Mouse (Mus musculus) liver, embryonic 16.5 days (tissue): ENCODE results near the gene Gm47996. TPM values are rescaled to one million over a fixed set of nuclear protein-coding genes. Genes with fewer than 3 reads are reported as not detected.

ENCODE experiments used
- ATAC-seq: fragments of 200-750 bp; cut with Nextera tagmentation; 2 replicates; pipeline ENCODE4 v1.8.0; 2017; ENCODE audit warnings: low read depth, mild to moderate bottlenecking, moderate number of reproducible peaks, moderate library complexity
- H3K27ac ChIP-seq: fragments of 300-500 bp; sonication (generic); 2 replicates; pipeline ENCODE4 v1.5.1; 2014; ENCODE audit warnings: mild to moderate bottlenecking, low read length
- H3K27me3 ChIP-seq: fragments of 300-500 bp; sonication (generic); 2 replicates; pipeline ENCODE4 v1.6.1; 2014; ENCODE audit warnings: low read depth, low read length, mixed read lengths; ENCODE audit not compliant: control insufficient read depth, insufficient read depth
- H3K36me3 ChIP-seq: fragments of 300-500 bp; sonication (generic); 2 replicates; pipeline ENCODE4 v1.6.1; 2014; ENCODE audit warnings: mild to moderate bottlenecking; ENCODE audit not compliant: control insufficient read depth, insufficient read depth
- H3K4me1 ChIP-seq: fragments of 300-500 bp; sonication (generic); 2 replicates; pipeline ENCODE4 v1.6.1; 2014; ENCODE audit warnings: low read depth, low read length, mixed read lengths; ENCODE audit not compliant: control insufficient read depth
- H3K4me2 ChIP-seq: fragments of 300-500 bp; sonication (generic); 2 replicates; pipeline ENCODE4 v1.6.1; 2014; ENCODE audit warnings: low read depth, low read length, mixed read lengths
- H3K4me3 ChIP-seq: fragments of 300-500 bp; sonication (generic); 2 replicates; pipeline ENCODE4 v1.5.1; 2014; ENCODE audit warnings: low read depth, mild to moderate bottlenecking, low read length
- H3K9ac ChIP-seq: fragments of 300-500 bp; sonication (generic); 2 replicates; pipeline ENCODE4 v1.6.1; 2014; ENCODE audit warnings: low read depth, low read length
- H3K9me3 ChIP-seq: fragments of 300-500 bp; sonication (generic); replicated peaks from 2 replicates; pipeline ENCODE4 v1.6.1; 2016; ENCODE audit warnings: low read length; ENCODE audit not compliant: control insufficient read depth
- WGBS: fragments of 180-500 bp; shearing (Covaris S2); extraction: QIAGEN DNeasy Blood & Tissue Kit; methylation state at CpG from one replicate; pipeline ENCODE4 v1.1.7; 2014; ENCODE audit not compliant: insufficient replicate concordance; 5-methylcytosine and 5-hydroxymethylcytosine counted together
- polyA plus RNA-seq: library from polyadenylated mRNA; unstranded; fragments of >200 nt; fragmentation: Nextera tagmentation; extraction: Ambion mirVana; gene quantifications from 2 replicates; pipeline ENCODE4 v1.2.1, GENCODE M21; 2015

Gene Gm47996
- polyA plus RNA-seq, 1 experiment from 2014 or later, result 0.12 TPM

DNA sequence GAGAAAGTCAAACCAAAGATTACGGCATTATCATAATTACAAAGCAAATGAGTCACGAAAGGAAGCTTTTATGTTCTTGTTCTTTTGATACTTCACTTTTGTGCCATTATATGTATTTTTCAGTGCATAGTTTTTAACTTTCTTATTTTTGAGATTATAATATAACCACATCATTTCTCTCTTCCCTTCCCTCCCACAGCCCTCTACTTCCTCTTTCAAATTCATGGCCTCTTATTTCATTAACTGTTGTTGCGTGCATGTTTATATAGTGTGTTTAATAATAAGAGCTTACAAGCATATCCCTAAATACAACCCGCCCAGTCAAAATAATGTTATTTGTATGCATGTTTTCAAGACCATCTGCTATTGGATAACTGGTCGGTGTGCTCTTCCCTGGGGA, 9.1 kb downstream of the Gm47996 start:
- Histone ChIP-seq H3K36me3 (no peaks in the 10 kb centered on the region), H3K4me2 (no peak overlapping the region), H3K9ac (no peak overlapping the region), H3K4me1 (peaks cover 5% of the 10 kb centered on the region; the same call in 1 of the 2 replicates), H3K4me3 (no peak overlapping the region), H3K9me3 (no peaks in the 10 kb centered on the region), H3K27me3 (no peaks in the 10 kb centered on the region), H3K27ac (no peak overlapping the region)
- WGBS, result 79% methylated on average over 5 of the region's 5 CpGs
- no peak for ATAC-seq

DNA sequence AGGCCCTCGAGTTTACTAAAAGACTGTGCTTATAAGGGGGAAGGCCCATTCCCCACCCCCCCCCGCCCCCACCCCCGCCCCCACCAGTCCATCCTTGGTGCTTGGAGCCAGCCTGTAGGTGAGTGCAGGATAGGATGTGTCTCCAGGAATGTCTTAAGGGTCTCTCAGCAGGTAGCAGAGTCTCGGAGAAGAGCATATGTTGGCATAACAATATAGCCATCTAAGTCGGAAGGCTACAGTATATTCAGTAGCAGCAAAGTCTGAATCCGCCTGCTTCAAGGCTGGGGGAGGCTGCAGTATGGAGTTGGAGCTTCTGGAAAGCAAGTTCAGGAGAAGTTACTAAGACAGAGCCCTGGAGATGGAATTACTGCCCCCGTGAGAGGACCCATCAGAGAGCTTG, 10.2 kb downstream of the Gm47996 start:
- Histone ChIP-seq H3K9ac (no peak overlapping the region), H3K4me1 (peaks cover 5% of the 10 kb centered on the region; the same call in 1 of the 2 replicates), H3K36me3 (no peaks in the 10 kb centered on the region), H3K4me2 (no peak overlapping the region), H3K27me3 (no peaks in the 10 kb centered on the region), H3K4me3 (no peak overlapping the region), H3K27ac (no peak overlapping the region), H3K9me3 (no peaks in the 10 kb centered on the region)
- ATAC-seq, result no peak
- WGBS, result 62% methylated on average over 7 of the region's 7 CpGs

DNA sequence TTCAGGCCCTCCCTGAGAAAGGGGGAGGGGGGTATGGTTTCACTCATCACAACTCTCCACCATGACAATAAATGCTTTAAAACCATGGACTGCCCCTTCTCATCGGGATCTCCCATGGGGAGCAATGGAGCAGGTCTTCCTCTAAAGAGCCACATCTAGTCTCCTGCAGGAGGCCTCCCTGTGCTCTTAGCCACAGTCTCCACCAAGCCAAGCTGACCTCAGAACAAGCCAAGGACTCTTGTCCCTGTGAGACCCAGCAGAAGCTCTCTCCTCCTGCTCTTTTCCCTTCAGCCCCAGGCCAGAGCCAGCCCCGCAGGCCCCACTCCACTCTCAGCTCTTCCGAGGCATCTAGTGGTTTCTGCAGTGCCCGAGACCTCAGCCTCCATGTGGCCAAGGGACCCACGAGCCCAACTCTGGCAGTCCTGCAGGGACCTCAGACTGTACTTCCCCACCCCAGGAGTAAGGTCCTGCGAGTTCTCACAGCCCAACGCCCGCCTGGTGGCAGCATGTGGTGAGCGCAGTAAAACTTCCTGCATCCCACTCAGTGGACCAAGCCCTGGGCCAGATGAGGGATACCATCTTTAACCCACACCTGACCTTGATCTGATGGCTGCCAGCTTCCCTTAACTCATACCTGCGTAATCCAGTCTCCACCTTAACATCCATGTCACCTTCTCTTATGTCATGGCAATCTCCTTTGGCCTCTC, 12.8 kb downstream of the Gm47996 start:
- Histone ChIP-seq H3K4me3 (no peak overlapping the region), H3K4me1 (no peaks in the 10 kb centered on the region), H3K9me3 (no peaks in the 10 kb centered on the region), H3K9ac (no peak overlapping the region), H3K27ac (no peak overlapping the region), H3K4me2 (no peak overlapping the region), H3K27me3 (no peaks in the 10 kb centered on the region), H3K36me3 (no peaks in the 10 kb centered on the region)
- 64% methylated on average over 10 of the region's 10 CpGs for WGBS
- no peak for ATAC-seq

DNA sequence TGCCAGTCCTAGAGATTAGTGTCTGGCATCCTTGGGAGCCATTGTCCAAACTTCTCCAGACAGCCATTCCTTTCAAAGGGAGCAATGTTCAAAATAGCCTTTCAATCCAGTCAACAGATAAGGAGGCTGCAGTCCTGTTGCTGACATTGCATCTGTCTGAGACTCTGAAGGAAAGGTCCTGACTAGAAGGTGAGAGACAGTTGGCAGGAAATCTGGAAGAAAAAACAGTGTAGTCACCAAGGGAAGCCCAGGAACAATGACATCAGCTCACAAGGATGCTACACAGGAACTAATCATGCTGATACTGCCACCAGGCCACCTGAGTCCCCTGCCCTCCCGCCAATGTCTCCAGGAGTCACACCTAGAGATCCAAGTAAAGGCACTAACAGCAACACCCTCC, 13.4 kb downstream of the Gm47996 start:
- WGBS, result 59% methylated on average over 1 of the region's 1 CpGs

GRCm38 (mm10) chr1:151224536-151224935, 14.6 kb downstream of the Gm47996 start:
- Histone ChIP-seq H3K36me3 (no peaks in the 10 kb centered on the region), H3K27ac (no peak overlapping the region), H3K4me1 (no peaks in the 10 kb centered on the region), H3K4me2 (no peak overlapping the region), H3K27me3 (no peaks in the 10 kb centered on the region), H3K9me3 (no peaks in the 10 kb centered on the region), H3K9ac (no peak overlapping the region), H3K4me3 (no peak overlapping the region)
- WGBS, result 67% methylated on average over 1 of the region's 1 CpGs
- ATAC-seq, result no peak

More for the DNA sequence above, 13.4 kb downstream of the Gm47996 start:
- Histone ChIP-seq H3K27me3 (no peaks in the 10 kb centered on the region), H3K9ac (no peak overlapping the region), H3K4me1 (no peaks in the 10 kb centered on the region), H3K27ac (no peak overlapping the region), H3K4me2 (no peak overlapping the region), H3K4me3 (no peak overlapping the region), H3K36me3 (no peaks in the 10 kb centered on the region), H3K9me3 (no peaks in the 10 kb centered on the region)
- ATAC-seq, result no peak

DNA sequence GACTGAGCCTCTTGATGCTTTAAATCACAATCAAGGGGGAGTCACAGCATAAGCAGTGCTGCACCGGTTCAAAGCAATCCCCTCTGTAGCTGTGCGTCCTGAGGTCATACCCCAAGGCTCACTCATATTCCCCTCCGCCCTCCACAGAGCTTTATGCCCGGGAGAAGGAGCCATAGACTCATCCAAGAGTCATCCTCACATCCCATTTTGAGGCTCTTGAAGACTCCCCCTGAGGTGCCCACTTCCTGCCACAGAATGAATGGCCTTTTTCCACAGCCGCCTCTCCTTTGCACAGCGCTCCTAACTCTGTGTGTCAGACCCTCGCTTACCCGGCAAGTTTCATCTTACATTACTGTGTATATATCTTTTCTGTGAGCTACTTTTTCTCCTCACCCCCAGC, 17.6 kb downstream of the Gm47996 start:
- no peak for ATAC-seq
- H3K4me2 ChIP-seq, result no peak overlapping the region
- no peaks in the 10 kb centered on the region for H3K27me3 ChIP-seq
- H3K36me3 ChIP-seq, result no peaks in the 10 kb centered on the region
- H3K9me3 ChIP-seq, result no peaks in the 10 kb centered on the region
- no peak overlapping the region for H3K27ac ChIP-seq
- H3K9ac ChIP-seq, result no peak overlapping the region
- no peaks in the 10 kb centered on the region for H3K4me1 ChIP-seq
- H3K4me3 ChIP-seq, result no peak overlapping the region
- 64% methylated on average over 8 of the region's 8 CpGs for WGBS

- H3K9me3 ChIP-seq, result no peaks in the 10 kb centered on the region
- no peaks in the 10 kb centered on the region for H3K36me3 ChIP-seq
- H3K4me2 ChIP-seq, result no peak overlapping the region
- no peak overlapping the region for H3K27ac ChIP-seq
- H3K27me3 ChIP-seq, result no peaks in the 10 kb centered on the region
- H3K4me1 ChIP-seq, result no peaks in the 10 kb centered on the region
- 55% methylated on average over 1 of the region's 1 CpGs for WGBS
- H3K4me3 ChIP-seq, result no peak overlapping the region
- H3K9ac ChIP-seq, result no peak overlapping the region
- no peak for ATAC-seq
Observed at GRCm38 (mm10) chr1:151228320-151228989, 18.5 kb downstream of the Gm47996 start.

DNA sequence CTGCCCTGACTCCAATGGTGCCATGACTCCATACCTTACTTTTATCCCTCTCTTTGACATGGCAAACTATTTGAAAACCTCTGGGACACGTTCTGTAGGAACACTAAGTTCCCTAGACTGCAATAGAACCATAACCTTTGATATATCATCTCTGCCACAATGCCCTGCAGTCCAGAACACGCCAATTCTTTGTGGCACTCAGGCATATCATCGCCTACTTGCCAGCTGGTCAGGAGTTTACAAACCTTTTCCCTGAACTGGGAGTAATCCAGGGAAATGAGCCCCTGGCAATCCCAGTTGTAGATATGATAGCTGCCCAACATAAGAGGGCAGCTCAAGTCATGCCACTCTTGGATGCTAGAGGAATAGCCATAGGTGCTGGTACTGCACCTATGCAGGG, 22.4 kb downstream of the Gm47996 start:
- ATAC-seq, result no peak
- no peaks in the 10 kb centered on the region for H3K4me1 ChIP-seq
- H3K27ac ChIP-seq, result no peak overlapping the region
- no peak overlapping the region for H3K4me3 ChIP-seq
- H3K36me3 ChIP-seq, result no peaks in the 10 kb centered on the region
- 63% methylated on average over 3 of the region's 3 CpGs for WGBS
- H3K4me2 ChIP-seq, result no peak overlapping the region
- H3K9me3 ChIP-seq, result no peaks in the 10 kb centered on the region
- no peak overlapping the region for H3K9ac ChIP-seq
- H3K27me3 ChIP-seq, result no peaks in the 10 kb centered on the region

- Histone ChIP-seq H3K27me3 (no peaks in the 10 kb centered on the region), H3K4me2 (no peak overlapping the region), H3K9me3 (no peaks in the 10 kb centered on the region), H3K4me3 (no peak overlapping the region), H3K27ac (no peak overlapping the region), H3K4me1 (no peaks in the 10 kb centered on the region), H3K36me3 (no peaks in the 10 kb centered on the region), H3K9ac (no peak overlapping the region)
- 63% methylated on average over 3 of the region's 3 CpGs for WGBS
- ATAC-seq, result no peak
Observed at GRCm38 (mm10) chr1:151233756-151234155, 23.8 kb downstream of the Gm47996 start.
